Mouse (Mus musculus): ENCODE results near the gene Hist2h2ab. TPM values are rescaled to one million over a fixed set of nuclear protein-coding genes. Genes with fewer than 3 reads are reported as not detected.
"Not testable (repeated sequence)": the region's sequence is repeated elsewhere in the genome, so short reads cannot be mapped to it uniquely, and the experiment has no call there.

The Hist2h2ab gene
- polyA plus RNA-seq, 1 experiment from 2014 or later = not detected

DNA sequence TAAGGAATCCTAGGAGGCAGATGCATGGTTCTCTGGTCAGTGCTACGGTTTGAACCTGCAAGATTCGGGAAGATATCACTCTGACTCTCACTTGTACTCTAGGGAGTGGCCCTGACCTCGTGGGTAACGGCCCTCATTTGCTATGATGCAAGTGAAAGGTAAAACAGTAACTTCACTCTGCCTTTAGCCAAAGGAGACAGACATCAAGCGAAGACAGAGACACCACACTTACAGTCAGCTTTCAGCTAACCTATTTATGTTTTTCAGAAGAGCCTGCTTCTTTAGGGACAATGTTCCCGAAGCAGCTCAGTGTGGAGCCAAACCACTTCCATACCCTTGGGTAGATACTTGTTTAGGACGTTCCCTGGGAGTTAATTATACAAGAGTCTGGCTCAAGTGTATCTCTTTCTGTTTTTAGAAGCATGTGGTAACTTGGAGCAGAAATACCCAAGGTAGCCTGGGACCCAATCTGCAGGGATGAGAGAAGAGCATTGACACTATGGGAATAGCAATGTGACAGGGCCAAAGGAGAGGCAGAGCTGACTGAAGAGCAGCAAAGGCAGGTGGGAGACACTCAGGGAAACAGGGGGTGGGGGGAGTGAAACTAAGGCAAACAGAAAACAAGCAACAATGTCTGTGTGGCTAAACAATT lies 24.4 kb downstream of the Hist2h2ab start:
- Histone ChIP-seq H3K36me3 (no peaks in the 10 kb centered on the region), H3K27ac (peak overlapping the region; percentile 98), H3K27me3 (no peaks in the 10 kb centered on the region), H3K9ac (peak overlapping the region; percentile 84; the same call in 1 of the 2 replicates), H3K4me2 (replicated peaks) (peak overlapping the region; percentile 60; the same call in 1 of the 2 replicates), H3K4me3 (no peak overlapping the region), H3K4me1 (peaks cover 16% of the 10 kb centered on the region), H3K9me3 (replicated peaks) (no peaks in the 10 kb centered on the region)
- 83% methylated on average over 7 of the region's 7 CpGs for WGBS
- ATAC-seq (ENCODE audit: low FRiP score) = no peak

GRCm38 (mm10) chr3:96245003-96245886 lies 25.6 kb downstream of the Hist2h2ab start, which contains the start of gene Hist2h2aa1:
TSS of gene Hist2h2aa1 (plus strand) at chr3:96245497.
- WGBS = under 1% methylated on average over 43 of the region's 88 CpGs
- H3K4me3 ChIP-seq = peak within 1 kb of the TSS; percentile 46

DNA sequence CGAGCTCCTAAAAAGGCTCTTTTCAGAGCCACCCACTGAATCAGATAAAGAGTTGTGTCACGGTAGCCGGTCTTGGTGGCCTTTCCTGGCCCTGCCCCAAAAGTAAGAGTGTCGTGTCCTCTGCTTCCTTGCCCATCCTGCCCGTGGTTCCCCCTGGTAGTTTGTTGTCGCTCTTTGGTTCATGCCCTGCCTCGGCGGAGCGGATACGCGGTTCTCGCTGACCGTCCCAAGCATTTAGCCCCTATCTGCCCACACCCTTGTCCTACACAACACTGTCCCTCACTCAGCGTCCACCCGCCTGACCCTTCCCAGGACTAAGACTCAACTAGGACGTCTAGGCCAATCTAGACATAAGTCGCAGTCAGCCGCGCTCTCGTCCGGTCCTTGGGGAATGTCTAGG lies 26.4 kb downstream of the Hist2h2ab start:
- Histone ChIP-seq H3K4me1 (peaks cover 18% of the 10 kb centered on the region), H3K27ac (peak overlapping the region; percentile 77; the same call in 1 of the 2 replicates), H3K4me3 (peak overlapping the region; percentile 31), H3K4me2 (replicated peaks) (peak overlapping the region; percentile 41)
- H3K36me3 ChIP-seq; H3K9me3 ChIP-seq (replicated peaks); H3K9ac ChIP-seq; ATAC-seq (ENCODE audit: low FRiP score); H3K27me3 ChIP-seq: not testable (repeated sequence)
- WGBS = under 1% methylated on average over 10 of the region's 21 CpGs

More at GRCm38 (mm10) chr3:96245003-96245886, 25.6 kb downstream of the Hist2h2ab start, which contains the start of gene Hist2h2aa1:
- H3K9me3 ChIP-seq (replicated peaks); H3K36me3 ChIP-seq; H3K27me3 ChIP-seq: not testable (repeated sequence)
- peak within 1 kb of the TSS; percentile 84 for H3K9ac ChIP-seq
- peak within 1 kb of the TSS; percentile 98 for H3K27ac ChIP-seq
- H3K4me2 ChIP-seq (replicated peaks) = peak within 1 kb of the TSS; percentile 60
- H3K4me1 ChIP-seq = peaks cover 18% of the 10 kb centered on the region
- ATAC-seq (ENCODE audit: low FRiP score) = peak; percentile 90

GRCm38 (mm10) chr3:96246427-96246856 lies 26.8 kb downstream of the Hist2h2ab start, which contains the start of gene Hist2h3c1:
TSS of gene Hist2h3c1 (plus strand) at chr3:96246685.
- H3K4me3 ChIP-seq = peak within 1 kb of the TSS; percentile 35
- not testable (repeated sequence) for H3K9me3 ChIP-seq (replicated peaks); H3K27me3 ChIP-seq; H3K36me3 ChIP-seq
- peak; percentile 93 for ATAC-seq (ENCODE audit: low FRiP score)
- WGBS = 3% methylated on average over 5 of the region's 47 CpGs
- peak within 1 kb of the TSS; percentile 77 for H3K27ac ChIP-seq
- H3K4me2 ChIP-seq (replicated peaks) = peak within 1 kb of the TSS; percentile 52
- peak within 1 kb of the TSS; percentile 59 for H3K9ac ChIP-seq
- peaks cover 18% of the 10 kb centered on the region for H3K4me1 ChIP-seq

GRCm38 (mm10) chr3:96247356-96248140 lies 27.9 kb downstream of the Hist2h2ab start:
- peak overlapping the region; percentile 68 for H3K27ac ChIP-seq
- WGBS = 3% methylated on average over 11 of the region's 11 CpGs
- H3K4me3 ChIP-seq = peak overlapping the region; percentile 35
- H3K36me3 ChIP-seq = no peaks in the 10 kb centered on the region
- ATAC-seq (ENCODE audit: low FRiP score) = no peak
- peak overlapping the region; percentile 59 for H3K9ac ChIP-seq
- peaks cover 18% of the 10 kb centered on the region for H3K4me1 ChIP-seq
- no peaks in the 10 kb centered on the region for H3K27me3 ChIP-seq
- H3K4me2 ChIP-seq (replicated peaks) = peak overlapping the region; percentile 52
- no peaks in the 10 kb centered on the region for H3K9me3 ChIP-seq (replicated peaks)

- no peaks in the 10 kb centered on the region for H3K27me3 ChIP-seq
- WGBS = 49% methylated on average over 6 of the region's 6 CpGs
- peaks cover 18% of the 10 kb centered on the region for H3K4me1 ChIP-seq
- no peak overlapping the region for H3K27ac ChIP-seq
- H3K4me3 ChIP-seq = peak overlapping the region; percentile 35
- ATAC-seq (ENCODE audit: low FRiP score) = no peak
- no peaks in the 10 kb centered on the region for H3K36me3 ChIP-seq
- peak overlapping the region; percentile 59; the same call in 1 of the 2 replicates for H3K9ac ChIP-seq
- H3K9me3 ChIP-seq (replicated peaks) = no peaks in the 10 kb centered on the region
- H3K4me2 ChIP-seq (replicated peaks) = peak overlapping the region; percentile 52
Observed at GRCm38 (mm10) chr3:96248141-96249033, 28.7 kb downstream of the Hist2h2ab start.

- H3K4me2 ChIP-seq (replicated peaks) = peak overlapping the region; percentile 52; the same call in 1 of the 2 replicates
- ATAC-seq (ENCODE audit: low FRiP score) = no peak
- H3K9me3 ChIP-seq (replicated peaks) = no peaks in the 10 kb centered on the region
- no peak overlapping the region for H3K9ac ChIP-seq
- no peak overlapping the region for H3K27ac ChIP-seq
- no peaks in the 10 kb centered on the region for H3K36me3 ChIP-seq
- no peak overlapping the region for H3K4me3 ChIP-seq
- H3K4me1 ChIP-seq = peaks cover 18% of the 10 kb centered on the region
- no peaks in the 10 kb centered on the region for H3K27me3 ChIP-seq
- 59% methylated on average over 4 of the region's 4 CpGs for WGBS
Observed at GRCm38 (mm10) chr3:96249034-96249345, 29.3 kb downstream of the Hist2h2ab start.

DNA sequence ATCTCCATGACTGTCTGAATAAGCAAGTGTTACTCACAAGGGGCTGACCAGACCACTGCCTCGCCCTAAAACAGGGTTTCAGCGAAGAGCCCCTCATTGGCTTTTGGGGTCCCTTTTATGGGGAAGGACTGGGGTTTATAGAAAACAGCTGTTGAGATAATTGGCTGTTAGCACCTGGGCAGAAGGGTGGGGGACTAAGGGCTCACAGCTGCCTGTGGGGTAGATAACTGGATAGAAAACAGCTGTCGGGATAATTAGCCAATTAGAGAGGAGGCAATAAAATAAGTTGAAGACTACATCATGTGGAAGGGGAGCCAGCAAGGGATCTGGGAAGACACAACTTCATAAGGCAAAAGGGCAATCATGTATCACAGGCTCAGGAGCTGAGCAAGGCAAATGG lies 31.2 kb downstream of the Hist2h2ab start:
- no peak overlapping the region for H3K4me3 ChIP-seq
- H3K36me3 ChIP-seq = no peaks in the 10 kb centered on the region
- 84% methylated on average over 3 of the region's 3 CpGs for WGBS
- no peak overlapping the region for H3K4me2 ChIP-seq (replicated peaks)
- no peaks in the 10 kb centered on the region for H3K9me3 ChIP-seq (replicated peaks)
- no peak overlapping the region for H3K27ac ChIP-seq
- H3K9ac ChIP-seq = no peak overlapping the region
- H3K4me1 ChIP-seq = peaks cover 11% of the 10 kb centered on the region
- ATAC-seq (ENCODE audit: low FRiP score) = no peak
- H3K27me3 ChIP-seq = no peaks in the 10 kb centered on the region

DNA sequence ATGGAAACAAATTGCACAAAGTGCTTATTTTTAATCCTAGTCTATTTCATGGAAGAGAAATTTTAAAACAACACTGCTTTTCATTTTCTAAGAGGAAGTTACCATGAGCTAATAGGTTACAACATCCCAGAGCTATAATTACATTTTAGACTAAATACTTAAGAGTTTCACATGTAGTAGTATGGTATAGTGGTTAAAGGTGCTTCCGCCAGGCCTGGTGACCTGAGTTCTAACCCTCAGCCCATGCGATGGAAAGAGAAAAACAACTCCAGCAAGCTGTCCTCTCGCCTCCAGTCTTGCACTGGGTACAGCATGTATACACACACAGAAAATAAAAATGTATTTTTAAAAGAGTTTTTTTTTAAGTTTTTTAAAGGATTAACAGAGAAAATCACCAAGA lies 32.1 kb downstream of the Hist2h2ab start:
- Histone ChIP-seq H3K4me2 (replicated peaks) (no peak overlapping the region), H3K9ac (no peak overlapping the region), H3K27me3 (no peaks in the 10 kb centered on the region), H3K9me3 (replicated peaks) (no peaks in the 10 kb centered on the region), H3K27ac (no peak overlapping the region), H3K36me3 (no peaks in the 10 kb centered on the region), H3K4me1 (peaks cover 11% of the 10 kb centered on the region), H3K4me3 (no peak overlapping the region)
- ATAC-seq (ENCODE audit: low FRiP score) = no peak
- 79% methylated on average over 3 of the region's 3 CpGs for WGBS

DNA sequence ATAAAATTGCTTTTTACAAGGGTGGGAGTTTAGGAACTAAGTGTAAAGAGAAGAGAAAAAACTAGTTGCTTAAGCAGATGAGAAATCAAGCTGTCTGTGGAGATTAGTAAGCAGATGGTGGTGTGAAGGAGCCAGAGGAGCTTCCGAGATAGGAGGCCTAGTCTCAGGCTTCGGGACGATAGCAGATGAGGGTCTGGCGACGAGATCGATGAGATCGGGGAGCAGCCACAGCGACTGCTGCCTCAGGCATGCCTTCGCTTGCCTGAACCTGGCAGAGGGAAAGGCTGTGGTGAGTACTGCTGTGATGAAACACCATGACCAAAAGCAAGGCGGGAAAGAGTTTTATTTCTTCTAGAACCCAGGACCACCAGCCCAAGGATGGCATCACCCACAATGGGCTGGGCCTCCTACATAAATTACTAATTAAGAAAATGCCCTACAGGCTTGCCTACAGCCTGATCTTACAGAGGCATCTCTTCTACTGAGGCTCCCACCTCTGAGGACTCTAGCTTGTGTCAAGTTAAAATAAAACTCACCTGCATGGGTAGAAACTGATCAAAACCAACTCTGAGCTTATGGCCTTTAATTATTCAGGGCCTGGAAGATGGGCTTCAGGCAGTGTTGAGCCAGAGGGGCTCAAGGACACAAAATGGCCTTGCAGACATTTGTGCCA lies 35.2 kb downstream of the Hist2h2ab start:
- H3K27me3 ChIP-seq = no peaks in the 10 kb centered on the region
- no peaks in the 10 kb centered on the region for H3K9me3 ChIP-seq (replicated peaks)
- H3K4me1 ChIP-seq = no peaks in the 10 kb centered on the region
- no peak for ATAC-seq (ENCODE audit: low FRiP score)
- no peak overlapping the region; the same call in 1 of the 2 replicates for H3K4me2 ChIP-seq (replicated peaks)
- H3K4me3 ChIP-seq = no peak overlapping the region
- 38% methylated on average over 10 of the region's 10 CpGs for WGBS
- H3K9ac ChIP-seq = no peak overlapping the region
- H3K36me3 ChIP-seq = no peaks in the 10 kb centered on the region
- no peak overlapping the region for H3K27ac ChIP-seq

All from hindbrain, embryonic 12.5 days (tissue).